Mouse (Mus musculus) ES-Bruce4 (cell line): ENCODE measurements at regions not wholly inside any gene's neighbourhood (a gene's known extent, or its start where the extent isn't known, plus 50 kb on each side); places are given as distances from the start of the nearest gene placed in this dataset.

Experiments
- H3K27ac ChIP-seq: 2 replicates; pipeline ENCODE4 v1.5.1; 2012; ENCODE audit warnings: low read length, inconsistent platforms; ENCODE audit not compliant: insufficient read depth
- H3K27me3 ChIP-seq: 2 replicates; pipeline ENCODE4 v1.6.1; 2012; ENCODE audit warnings: mild to moderate bottlenecking, low read length, inconsistent platforms; ENCODE audit not compliant: control insufficient read depth, poor library complexity, insufficient read depth, severe bottlenecking
- H3K36me3 ChIP-seq: 2 replicates; pipeline ENCODE4 v1.6.1; 2012; ENCODE audit warnings: inconsistent platforms, mild to moderate bottlenecking, low read length, moderate library complexity; ENCODE audit not compliant: control insufficient read depth, poor library complexity, insufficient read depth, severe bottlenecking
- H3K4me1 ChIP-seq: one replicate; pipeline ENCODE4 v1.8.1; 2011; ENCODE audit warnings: low read length; ENCODE audit not compliant: control insufficient read depth, insufficient read depth
- H3K4me3 ChIP-seq: 2 replicates; pipeline ENCODE4 v1.5.1; 2011; ENCODE audit warnings: low read depth, mild to moderate bottlenecking, low read length
- H3K9ac ChIP-seq: 2 replicates; pipeline ENCODE4 v1.6.1; 2012; ENCODE audit warnings: low read depth, mild to moderate bottlenecking, inconsistent platforms; ENCODE audit not compliant: poor library complexity, severe bottlenecking
- H3K9me3 ChIP-seq: replicated peaks from 2 replicates; pipeline ENCODE4 v1.6.1; 2012; ENCODE audit warnings: mild to moderate bottlenecking, low read length, inconsistent platforms; ENCODE audit not compliant: control insufficient read depth, poor library complexity, insufficient read depth, severe bottlenecking
- CTCF ChIP-seq: IDR thresholded peaks from one replicate; pipeline ENCODE4 v1.8.1; 2011; ENCODE audit warnings: low read depth, low read length
- EP300 ChIP-seq: IDR thresholded peaks from 2 replicates; pipeline ENCODE4 v1.6.1; 2011; ENCODE audit warnings: low read depth, low read length; ENCODE audit not compliant: insufficient read depth
- POLR2A ChIP-seq: IDR thresholded peaks from one replicate; pipeline ENCODE4 v1.8.1; 2011; ENCODE audit warnings: low read length; ENCODE audit not compliant: insufficient read depth

- Histone ChIP-seq H3K9ac (no peak overlapping the region), H3K4me1 (no peaks in the 10 kb centered on the region), H3K36me3 (no peaks in the 10 kb centered on the region), H3K27ac (no peak overlapping the region), H3K4me3 (no peak overlapping the region), H3K27me3 (no peaks in the 10 kb centered on the region), H3K9me3 (peaks cover 4% of the 10 kb centered on the region; the same call in 1 of the 2 replicates)
- TF ChIP-seq EP300 (no peak), CTCF (no peak), POLR2A (no peak)
These were observed 94.0 kb upstream of the Galnt15 start for GRCm38 (mm10) chr14:31934771-31935170.

- H3K9ac ChIP-seq, result no peak overlapping the region
- no peaks in the 10 kb centered on the region for H3K27me3 ChIP-seq
- TF ChIP-seq POLR2A, result no peak
- TF ChIP-seq CTCF, result no peak
- TF ChIP-seq EP300, result no peak
- no peak overlapping the region for H3K4me3 ChIP-seq
- H3K4me1 ChIP-seq, result no peaks in the 10 kb centered on the region
- peaks cover 4% of the 10 kb centered on the region; the same call in 1 of the 2 replicates for H3K9me3 ChIP-seq
- H3K27ac ChIP-seq, result no peak overlapping the region
- H3K36me3 ChIP-seq, result no peaks in the 10 kb centered on the region
These were observed 93.4 kb upstream of the Galnt15 start for GRCm38 (mm10) chr14:31935411-31935810.

GRCm38 (mm10) chr14:31936581-31936980 lies 92.2 kb upstream of the Galnt15 start:
- no peak for TF ChIP-seq POLR2A
- TF ChIP-seq CTCF, result no peak
- TF ChIP-seq EP300, result no peak
- no peak overlapping the region for H3K9ac ChIP-seq
- H3K9me3 ChIP-seq, result peaks cover 4% of the 10 kb centered on the region; the same call in 1 of the 2 replicates
- no peaks in the 10 kb centered on the region for H3K4me1 ChIP-seq
- H3K36me3 ChIP-seq, result no peaks in the 10 kb centered on the region
- no peaks in the 10 kb centered on the region for H3K27me3 ChIP-seq
- no peak overlapping the region for H3K27ac ChIP-seq
- H3K4me3 ChIP-seq, result no peak overlapping the region

- no peaks in the 10 kb centered on the region for H3K27me3 ChIP-seq
- peaks cover 4% of the 10 kb centered on the region; the same call in 1 of the 2 replicates for H3K9me3 ChIP-seq
- H3K36me3 ChIP-seq, result no peaks in the 10 kb centered on the region
- peaks cover 2% of the 10 kb centered on the region for H3K4me1 ChIP-seq
- no peak overlapping the region for H3K9ac ChIP-seq
- H3K4me3 ChIP-seq, result no peak overlapping the region
- TF ChIP-seq CTCF (no peak), EP300 (no peak)
- no peak overlapping the region for H3K27ac ChIP-seq
These were observed 87.9 kb upstream of the Galnt15 start for GRCm38 (mm10) chr14:31940900-31941299.

GRCm38 (mm10) chr14:31942266-31942960 lies 86.4 kb upstream of the Galnt15 start:
- H3K27me3 ChIP-seq, result no peaks in the 10 kb centered on the region
- no peak overlapping the region for H3K27ac ChIP-seq
- peaks cover 4% of the 10 kb centered on the region; the same call in 1 of the 2 replicates for H3K9me3 ChIP-seq
- H3K9ac ChIP-seq, result no peak overlapping the region
- H3K36me3 ChIP-seq, result no peaks in the 10 kb centered on the region
- peaks cover 2% of the 10 kb centered on the region for H3K4me1 ChIP-seq
- no peak overlapping the region for H3K4me3 ChIP-seq
- no peak for TF ChIP-seq POLR2A
- peak; percentile 69 for TF ChIP-seq CTCF

- Histone ChIP-seq H3K27me3 (no peaks in the 10 kb centered on the region), H3K9me3 (no peaks in the 10 kb centered on the region), H3K4me3 (no peak overlapping the region), H3K9ac (no peak overlapping the region), H3K4me1 (peaks cover 2% of the 10 kb centered on the region), H3K36me3 (no peaks in the 10 kb centered on the region), H3K27ac (no peak overlapping the region)
- TF ChIP-seq CTCF (no peak), EP300 (no peak), POLR2A (no peak)
These were observed 84.1 kb upstream of the Galnt15 start for GRCm38 (mm10) chr14:31944682-31945081.
